Mouse (Mus musculus) ZHBTc4 (cell line): Measurements from ENCODE around the gene Tcf25.
"Not testable (repeated sequence)": the region's sequence is repeated elsewhere in the genome, so short reads cannot be mapped to it uniquely, and the experiment has no call there.

Experiments
- DNase-seq: peaks from one replicate; pipeline ENCODE4 v3.0.0-alpha.2; 2011; ENCODE audit warnings: low read depth, low spot score

Tcf25 gene

DNA sequence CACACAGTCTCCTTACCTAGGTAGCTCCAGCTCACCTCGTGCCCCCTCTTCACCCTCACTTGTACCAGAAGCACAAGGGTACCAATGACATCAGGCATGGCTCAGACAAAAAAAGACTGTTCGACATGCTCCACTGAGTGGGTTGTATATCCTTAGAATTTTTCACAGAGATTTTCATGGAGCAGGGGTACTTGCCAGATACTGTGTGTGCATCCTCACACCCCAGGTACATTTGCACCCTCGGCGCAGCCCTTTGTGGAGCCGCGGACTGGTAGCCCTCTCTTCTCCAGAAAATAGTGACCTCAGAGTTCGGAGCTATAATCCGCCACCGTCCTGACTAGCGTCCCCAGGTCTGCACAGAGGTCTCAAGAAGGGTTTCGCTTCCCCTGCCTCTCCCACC lies 37.2 kb downstream of the Tcf25 start:
- DNase-seq = peak; percentile 9

DNA sequence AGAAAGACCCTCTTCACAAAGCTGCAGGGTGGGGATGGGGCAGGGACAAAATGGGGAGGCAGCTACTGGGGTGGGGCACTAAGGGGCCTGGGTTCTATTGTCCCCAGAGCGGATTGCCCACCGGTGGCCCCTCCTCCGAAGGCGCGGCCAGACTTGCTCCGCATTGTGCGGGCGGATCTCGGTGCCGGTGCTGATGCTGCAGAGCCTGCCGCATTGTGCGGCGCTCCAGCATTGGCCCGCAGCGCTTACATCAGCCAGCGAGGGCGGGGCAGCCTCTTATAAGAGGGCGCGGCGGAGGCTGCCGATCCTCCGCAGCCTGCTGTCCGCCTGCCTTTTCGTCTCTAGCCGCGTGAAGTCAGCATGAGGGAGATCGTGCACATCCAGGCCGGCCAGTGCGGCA lies 37.7 kb downstream of the Tcf25 start, which contains the start of gene Tubb3:
Tubb3 (plus strand) TSS at position 179 of the 400 bp plus-strand sequence.
- DNase-seq = peak; percentile 92

DNA sequence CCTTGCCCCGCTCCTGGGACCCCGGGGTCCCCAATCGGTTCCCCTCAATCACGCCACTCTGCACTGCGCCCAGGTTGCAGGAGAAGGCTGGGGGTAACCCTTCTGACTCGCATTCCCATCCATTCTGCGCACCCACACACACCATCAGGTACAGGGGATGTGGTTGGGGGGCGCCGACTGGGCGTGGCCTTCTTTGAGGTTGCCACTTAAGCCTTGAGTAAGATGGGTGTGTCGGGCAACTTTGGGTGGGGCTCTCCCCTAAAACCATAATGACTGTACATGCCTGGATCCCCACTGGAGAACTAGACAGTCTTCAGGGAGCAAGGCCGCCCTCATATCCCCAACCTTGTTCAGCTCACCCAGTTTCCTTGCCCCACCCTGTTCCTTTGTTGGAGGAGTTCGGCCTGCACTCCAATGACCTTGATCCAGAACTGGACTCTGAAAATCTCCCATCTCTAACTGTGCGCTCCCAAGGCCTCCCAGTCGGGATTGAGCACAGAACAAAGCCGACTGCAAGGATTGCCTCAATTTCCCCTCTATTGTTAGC lies 38.3 kb downstream of the Tcf25 start:
- DNase-seq = peak; percentile 63

DNA sequence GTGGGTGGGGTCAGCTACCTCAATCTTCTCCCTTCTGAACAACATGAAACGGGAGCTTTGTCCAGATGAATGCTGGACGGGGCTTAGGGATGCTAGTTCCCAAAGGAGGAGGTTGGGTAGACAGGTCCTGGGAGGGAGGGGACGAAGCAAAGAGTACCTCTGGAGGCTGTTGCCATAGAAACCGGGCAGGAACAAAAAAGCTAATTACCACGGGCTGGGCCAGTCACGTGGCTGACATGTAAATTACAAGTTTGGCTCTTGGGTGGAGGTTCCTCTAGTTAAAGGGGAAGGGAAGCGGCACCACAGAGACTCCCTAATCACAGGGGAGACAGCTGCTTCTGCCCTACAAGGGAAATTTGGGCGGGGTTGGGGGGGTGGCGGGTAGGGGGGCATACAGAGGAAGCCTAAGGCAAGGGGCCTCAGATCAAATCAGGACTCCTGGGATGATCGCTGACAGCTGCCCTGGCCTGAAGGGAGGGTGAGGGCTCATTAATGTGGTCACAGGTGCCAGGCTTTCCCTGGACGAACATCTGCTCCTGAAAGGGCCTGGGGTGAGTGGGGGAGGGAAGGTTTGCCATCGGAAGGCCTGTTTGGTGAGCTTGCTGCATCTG lies 39.1 kb downstream of the Tcf25 start:
- peak; percentile 92 for DNase-seq

DNA sequence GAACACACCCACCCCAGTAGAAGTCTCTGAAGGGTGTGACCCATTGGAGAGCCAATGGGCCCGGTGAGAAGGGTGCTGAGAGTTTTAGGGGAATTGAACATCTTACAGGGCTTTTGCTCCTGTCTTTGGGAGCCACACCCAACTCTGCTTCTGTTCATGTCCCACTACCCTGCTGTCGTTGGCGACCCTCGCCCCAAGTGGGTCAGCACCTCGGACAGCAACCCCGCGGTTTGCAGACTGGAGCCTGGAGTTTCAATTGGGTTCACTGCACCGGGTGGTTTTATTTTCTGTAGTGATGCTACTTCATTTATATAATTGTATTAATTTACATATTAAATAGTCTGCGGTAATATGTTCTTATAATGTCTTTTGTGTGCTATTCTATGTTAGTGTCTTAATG lies 40.7 kb downstream of the Tcf25 start:
- DNase-seq = no peak

DNA sequence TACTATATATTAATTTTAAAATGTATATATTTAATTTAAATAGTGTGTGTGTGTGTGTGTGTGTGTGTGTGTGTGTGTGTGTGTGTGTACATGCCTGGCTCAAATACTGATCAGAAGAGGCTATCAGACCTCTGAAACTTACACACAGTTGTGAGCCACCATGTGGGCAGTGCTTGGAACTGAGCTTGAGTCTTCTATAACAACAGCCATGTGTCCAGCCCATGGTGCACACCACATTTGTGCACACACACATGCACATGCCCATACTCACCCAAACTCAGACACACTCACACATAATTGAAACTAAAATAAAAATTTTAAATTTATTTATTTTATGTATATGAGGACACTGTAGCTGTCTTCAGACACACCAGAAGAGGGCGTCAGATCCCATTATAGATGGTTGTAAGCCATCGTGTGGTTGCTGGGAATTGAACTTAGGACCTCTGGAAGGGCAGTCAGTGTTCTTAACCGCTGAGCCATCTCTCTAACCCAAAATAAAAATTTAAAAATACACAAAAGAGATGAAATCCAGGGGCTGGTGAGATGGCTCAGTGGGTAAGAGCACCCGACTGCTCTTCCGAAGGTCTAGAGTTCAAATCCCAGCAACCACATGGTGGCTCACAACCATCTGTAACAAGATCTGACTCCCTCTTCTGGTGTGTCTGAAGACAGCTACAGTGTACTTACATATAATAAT lies 41.6 kb downstream of the Tcf25 start:
- not testable (repeated sequence) for DNase-seq

DNA sequence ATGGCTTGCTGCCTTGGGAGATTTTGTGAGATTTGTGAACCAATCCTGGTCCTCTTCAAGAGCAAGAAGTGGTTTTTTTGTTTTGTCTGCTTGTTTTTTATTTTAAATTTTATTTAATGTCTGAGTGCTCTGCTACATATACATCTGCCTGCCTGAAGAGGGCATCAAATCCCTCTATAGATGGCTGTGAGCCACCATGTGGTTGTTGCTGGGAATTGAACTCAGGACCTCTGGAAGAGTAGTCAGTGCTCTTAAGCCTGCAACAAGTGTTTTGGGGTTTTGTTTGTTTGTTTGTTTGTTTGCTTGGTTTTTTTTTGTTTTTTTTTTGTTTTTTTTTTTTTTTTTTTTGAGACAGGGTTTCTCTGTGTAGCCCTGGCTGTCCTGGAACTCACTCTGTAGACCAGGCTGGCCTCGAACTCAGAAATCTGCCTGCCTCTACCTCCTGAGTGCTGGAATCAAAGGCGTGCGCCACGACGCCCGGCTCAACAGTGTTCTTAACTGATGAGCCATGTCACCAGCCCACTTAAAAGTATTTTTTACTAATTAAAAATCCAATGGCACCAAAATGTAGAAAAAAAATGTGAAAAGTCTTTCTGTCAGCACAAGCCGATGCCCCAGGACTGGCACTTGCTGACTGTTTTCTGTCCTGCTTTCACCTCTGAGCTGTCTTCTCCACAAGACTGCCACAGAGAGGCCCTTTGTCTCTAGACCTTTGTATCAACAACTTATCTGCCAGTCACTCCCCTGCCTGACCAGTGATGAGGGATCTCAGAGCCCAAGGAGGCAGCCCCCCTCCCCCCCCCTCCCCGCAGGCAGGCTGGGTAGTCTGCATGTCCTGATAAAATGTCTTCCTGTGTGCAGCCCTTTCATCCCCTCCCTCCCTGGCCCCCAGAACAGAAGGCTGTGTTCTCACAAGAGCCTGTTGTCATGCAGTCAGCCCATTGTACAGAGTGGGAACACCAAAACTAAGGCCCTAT lies 42.7 kb downstream of the Tcf25 start:
- DNase-seq = peak; percentile 83

DNA sequence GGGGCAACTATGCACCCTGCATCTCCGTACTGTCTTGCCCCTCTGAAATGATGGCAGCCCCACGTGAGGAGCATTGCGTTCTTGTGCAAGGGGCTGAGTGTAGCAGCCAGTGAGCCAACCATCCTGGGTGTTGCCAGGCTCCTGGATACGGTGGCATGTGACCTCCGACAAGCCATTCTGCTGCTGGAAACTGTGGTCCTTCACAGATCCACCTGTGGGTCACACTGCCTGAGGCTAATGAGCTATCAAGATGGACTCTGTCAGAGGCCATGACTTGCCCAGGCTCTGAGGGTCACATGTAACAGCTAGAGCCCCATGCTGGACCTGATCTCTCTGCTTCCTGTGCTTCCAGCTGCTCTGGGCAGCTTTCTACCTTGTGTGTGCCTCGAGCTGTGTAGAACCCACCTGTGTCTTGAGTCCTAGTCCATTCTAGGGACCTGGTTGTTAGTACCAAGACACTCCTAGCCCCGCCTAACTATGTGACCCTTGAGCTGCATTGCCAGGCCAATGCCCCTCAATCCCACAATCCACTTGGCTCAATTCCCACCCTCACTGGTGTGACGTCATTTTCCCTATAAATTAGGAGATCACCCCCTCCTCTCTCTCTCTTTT lies 43.5 kb downstream of the Tcf25 start:
- DNase-seq = peak; percentile 4

DNA sequence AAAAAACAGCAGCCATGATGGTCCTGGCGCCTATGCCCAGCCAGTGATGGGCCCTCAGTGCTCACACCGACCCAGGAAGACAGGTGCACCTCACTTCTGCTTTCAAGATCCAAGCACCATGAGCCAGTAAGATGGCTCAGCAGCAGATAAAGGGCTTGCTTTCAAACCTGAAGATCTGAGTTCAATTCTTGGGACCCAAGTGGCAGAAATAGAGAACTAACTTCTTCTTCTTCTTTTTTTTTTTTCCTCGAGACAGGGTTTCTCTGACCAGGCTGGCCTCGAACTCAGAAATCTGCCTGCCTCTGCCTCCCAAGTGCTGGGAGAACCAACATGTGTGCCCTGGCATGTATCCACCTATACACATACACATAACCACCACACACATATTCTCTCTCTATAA lies 46.2 kb downstream of the Tcf25 start:
- DNase-seq = peak; percentile 0

DNA sequence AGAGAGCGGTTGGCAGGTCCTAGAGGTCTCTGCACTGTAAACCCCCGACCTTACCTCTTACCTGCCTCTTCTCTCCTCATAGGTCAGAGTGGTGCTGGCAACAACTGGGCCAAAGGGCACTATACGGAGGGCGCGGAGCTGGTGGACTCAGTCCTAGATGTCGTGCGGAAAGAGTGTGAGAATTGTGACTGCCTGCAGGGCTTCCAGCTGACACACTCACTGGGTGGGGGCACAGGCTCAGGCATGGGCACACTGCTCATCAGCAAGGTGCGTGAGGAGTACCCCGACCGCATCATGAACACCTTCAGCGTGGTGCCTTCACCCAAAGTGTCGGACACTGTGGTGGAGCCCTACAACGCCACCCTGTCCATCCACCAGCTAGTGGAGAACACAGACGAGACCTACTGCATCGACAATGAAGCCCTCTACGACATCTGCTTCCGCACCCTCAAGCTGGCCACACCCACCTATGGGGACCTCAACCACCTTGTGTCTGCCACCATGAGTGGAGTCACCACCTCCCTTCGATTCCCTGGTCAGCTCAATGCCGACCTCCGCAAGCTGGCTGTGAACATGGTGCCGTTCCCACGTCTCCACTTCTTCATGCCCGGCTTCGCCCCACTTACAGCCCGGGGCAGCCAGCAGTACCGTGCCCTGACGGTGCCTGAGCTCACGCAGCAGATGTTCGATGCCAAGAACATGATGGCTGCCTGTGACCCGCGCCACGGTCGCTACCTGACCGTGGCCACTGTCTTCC lies 47.1 kb downstream of the Tcf25 start:
- DNase-seq = peak; percentile 4

DNA sequence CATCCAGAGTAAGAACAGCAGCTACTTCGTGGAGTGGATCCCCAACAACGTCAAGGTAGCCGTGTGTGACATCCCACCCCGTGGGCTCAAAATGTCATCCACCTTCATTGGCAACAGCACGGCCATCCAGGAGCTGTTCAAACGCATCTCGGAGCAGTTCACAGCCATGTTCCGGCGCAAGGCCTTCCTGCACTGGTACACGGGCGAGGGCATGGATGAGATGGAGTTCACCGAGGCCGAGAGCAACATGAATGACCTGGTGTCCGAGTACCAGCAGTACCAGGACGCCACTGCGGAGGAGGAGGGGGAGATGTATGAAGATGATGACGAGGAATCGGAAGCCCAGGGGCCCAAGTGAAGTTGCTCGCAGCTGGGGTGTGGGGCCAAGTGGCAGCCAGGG lies 47.8 kb downstream of the Tcf25 start:
- DNase-seq = peak; percentile 1

DNA sequence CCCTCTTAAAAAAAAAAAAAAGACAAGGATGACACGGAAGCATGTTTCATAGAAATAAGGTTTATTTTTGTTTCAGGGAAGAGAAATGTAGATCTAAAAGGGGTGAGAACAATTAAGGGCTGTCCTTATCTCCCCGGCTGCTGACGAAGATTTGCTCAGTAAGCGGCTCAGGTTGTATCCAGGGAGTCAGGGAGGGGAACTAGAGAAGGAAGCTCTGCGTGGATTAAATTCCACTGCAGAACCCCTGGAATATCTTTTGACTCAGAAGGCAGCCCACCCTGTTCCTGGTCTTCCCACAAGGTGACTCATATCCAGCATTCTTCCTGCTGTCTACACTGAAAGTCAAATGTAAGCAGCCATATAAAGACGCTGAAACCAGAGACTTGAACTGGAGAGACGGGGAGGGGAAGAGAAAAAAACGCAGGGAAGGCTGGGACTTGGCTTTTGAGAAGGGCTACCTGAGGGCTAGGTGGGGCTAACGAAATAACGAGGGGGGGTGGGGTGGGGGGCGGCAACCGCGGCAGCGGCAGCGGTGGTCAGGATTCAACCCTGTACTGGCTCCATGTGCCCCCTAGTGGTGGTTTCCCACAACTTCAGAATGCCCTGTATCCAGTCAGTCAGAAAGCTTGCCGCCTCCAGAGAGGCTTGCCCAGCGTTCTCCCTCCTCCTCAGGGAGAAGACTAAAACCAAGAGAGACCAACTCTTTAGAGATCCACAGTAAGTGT lies 48.7 kb downstream of the Tcf25 start:
- peak; percentile 91 for DNase-seq

DNA sequence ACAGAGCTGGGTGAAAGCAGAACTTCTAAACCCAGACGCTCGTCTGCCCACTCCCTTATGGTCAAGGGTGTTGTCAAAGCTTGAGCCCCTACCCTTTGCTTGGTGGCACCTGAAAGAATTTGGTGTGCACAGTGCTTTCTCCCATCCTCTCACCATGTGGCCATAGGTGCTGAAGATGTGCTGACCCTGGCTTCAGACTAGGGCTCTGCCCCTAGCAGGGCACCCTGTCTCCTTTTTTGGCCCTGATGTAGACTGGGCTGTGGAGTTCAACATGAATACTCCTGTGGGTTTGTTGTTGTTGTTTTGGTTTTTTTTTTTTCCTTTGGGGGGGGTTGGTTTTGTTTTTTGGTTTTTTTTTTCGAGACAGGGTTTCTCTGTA lies 49.2 kb downstream of the Tcf25 start:
- DNase-seq = no peak

DNA sequence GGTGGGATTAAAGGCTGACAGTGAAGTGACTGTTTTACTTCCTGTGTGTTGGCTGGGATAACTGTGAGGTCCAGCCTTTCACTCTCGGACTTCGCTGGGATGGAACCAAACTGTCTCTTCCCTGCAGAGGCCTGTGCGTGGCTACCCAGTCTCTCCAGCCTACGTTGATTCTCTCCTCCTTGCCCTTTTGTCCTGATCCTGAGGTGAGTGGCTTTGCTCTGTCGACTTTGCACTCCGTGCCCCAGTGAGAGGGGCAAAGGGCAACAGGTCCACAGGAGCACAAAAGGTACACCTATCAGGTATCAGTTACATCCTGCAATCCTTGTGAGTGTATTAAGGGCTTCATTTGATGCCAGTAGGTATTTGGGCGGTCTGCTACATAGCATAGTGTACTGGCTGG lies 49.9 kb downstream of the Tcf25 start, which contains the start of gene Def8:
Def8 (plus strand) TSS at position 87 of the 400 bp plus-strand sequence.
- DNase-seq = peak; percentile 0

DNA sequence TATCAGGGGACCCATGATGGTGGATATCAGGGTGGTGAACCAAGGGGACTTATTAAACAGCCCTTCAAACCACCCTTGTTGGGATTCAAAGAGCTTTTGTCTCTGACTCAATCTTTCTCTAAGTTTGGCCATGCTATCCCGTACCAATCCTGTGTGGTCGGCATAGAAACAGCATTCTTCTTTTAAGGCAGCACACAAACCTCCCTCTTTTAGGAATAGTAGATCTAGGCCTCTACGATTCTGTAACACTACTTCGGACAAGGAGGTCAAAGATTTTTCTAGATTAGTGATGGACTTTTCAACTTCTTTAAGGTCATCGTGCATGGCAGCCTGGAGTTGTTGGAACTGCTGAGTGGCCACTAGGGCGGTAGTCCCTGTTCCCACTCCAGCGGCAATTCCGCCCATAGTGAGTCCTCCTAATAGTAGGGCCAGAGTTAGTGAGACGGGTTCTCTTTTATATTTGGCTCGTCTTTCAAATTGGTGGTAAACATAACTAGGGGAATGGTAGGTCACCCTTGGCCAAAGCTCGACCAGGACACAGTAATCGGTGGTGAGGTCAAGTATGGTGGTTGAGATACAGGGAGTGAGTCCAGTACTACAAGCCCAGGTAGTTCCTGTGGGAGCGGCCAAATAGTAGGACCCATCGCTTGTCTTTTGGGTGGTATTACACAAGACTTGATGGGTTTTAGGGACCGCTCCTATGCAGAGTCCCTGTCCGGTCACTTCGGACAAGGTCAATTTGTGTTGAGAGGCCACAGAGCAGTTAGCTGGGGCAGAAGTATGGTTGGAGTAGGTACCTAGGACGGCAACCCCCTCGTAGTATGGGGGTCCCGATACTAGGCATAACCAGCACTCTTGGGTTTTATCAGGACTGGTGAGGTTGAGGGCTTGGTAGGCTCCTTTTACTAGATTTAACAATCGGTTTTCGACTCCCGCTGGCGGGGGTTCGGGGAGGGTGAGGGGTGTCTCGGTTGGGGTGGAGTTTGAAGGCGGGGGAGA lies 53.3 kb downstream of the Tcf25 start:
- DNase-seq = no peak

DNA sequence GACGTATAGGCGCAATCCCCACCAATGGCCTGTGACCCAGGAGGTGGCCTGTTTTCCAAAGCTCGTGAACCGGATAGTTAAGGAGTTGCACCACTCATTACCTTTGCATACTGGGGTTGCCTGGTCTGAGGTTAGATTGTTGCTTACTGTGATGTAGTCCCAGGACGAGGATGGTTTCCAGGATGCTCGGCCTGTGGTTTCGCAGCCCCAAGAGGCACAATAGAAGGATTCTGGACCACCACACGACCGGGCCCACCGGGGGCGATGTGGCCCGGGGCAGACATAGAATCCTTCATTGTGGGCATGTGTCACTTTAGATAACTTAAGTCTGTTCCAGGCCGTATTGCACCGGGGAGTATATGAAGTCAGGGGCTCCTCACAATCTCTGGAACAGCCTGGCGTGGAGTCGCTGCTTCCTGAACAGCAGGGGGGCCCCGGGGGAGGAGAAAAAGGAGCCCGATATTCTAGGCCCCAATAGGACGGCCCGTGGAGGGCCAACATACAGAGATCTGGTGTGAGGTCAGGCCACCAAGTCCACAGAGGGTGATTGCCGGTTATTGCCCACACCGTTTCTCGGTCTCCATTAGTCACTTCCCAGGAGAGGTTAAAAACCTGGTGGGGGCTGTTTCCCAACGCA lies 54.2 kb downstream of the Tcf25 start:
- DNase-seq = no peak

DNA sequence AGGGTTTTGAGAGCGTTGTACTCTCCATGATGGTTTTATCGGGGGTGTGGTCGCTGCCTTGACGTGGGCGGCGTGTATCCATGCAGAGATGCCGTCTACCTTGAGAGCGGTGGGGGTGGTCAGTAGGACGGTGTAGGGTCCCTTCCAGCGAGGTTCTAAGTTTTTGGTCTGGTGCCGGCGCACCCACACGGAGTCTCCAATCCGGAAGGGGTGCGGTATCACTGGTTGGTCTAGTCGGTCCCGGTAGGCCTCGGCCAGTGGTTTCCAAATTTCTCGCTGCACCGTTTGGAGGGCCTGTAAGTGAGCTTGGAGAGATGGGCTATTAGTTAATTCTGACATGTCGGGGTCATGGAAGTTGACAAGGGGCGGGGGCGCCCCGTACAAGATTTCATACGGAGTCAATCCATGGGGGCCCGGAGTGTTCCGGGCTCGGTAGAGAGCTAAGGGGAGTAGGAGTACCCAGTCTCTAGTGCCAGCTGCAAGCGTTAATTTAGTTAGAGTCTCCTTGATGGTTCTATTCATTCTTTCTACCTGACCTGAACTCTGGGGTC lies 54.9 kb downstream of the Tcf25 start:
- no peak for DNase-seq
